Mouse (Mus musculus) embryonic fibroblast, embryonic 13.5 days (primary cell): ENCODE measurements at regions not wholly inside any gene's neighbourhood (a gene's known extent, or its start where the extent isn't known, plus 50 kb on each side); places are given as distances from the start of the nearest gene placed in this dataset.

Experiments
- CTCF ChIP-seq: IDR thresholded peaks from 2 replicates; pipeline ENCODE4 v1.5.1; 2011; ENCODE audit warnings: mild to moderate bottlenecking, control low read depth, low read length, moderate library complexity, borderline replicate concordance; ENCODE audit not compliant: insufficient read depth
- POLR2A ChIP-seq: IDR thresholded peaks from 2 replicates; pipeline ENCODE4 v1.6.1; 2011; ENCODE audit warnings: low read depth, mild to moderate bottlenecking, control low read depth, low read length, moderate library complexity

DNA sequence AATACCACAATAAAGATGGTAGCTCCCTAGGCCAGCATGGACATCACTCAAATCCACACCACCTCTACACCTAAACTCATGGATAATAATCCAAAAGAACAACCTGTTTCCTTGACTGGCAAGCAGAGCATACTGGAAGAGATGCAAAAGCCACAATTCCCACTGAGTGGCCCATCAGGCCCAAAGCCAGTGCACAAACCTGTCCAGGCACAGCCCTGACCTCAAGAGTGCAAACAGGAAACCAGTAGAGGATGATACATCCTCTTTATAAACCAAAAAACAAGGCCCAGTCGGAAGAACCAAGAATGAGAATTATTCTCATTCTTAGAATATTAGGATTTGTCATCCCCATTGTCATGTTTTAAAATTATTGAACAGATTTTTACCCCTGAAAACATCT is 64.7 kb upstream of the Arl15 start:
- TF ChIP-seq POLR2A (no peak), CTCF (no peak)
